Mouse (Mus musculus) lung, adult 2 months (tissue): ENCODE data around the gene Tjp2.

Experiments
- CTCF ChIP-seq: fragments of 200-500 bp; IDR thresholded peaks from 2 replicates; pipeline ENCODE4 v1.5.1; 2011; ENCODE audit warnings: mild to moderate bottlenecking, low read length, control low read depth; ENCODE audit not compliant: insufficient read depth
- POLR2A ChIP-seq: fragments of 200-500 bp; IDR thresholded peaks from 2 replicates; pipeline ENCODE4 v1.6.1; 2011; ENCODE audit warnings: low read depth, mild to moderate bottlenecking, control low read depth, low read length, borderline replicate concordance; ENCODE audit errors: extremely low read depth

GRCm38 (mm10) chr19:24211168-24211567 lies 13.7 kb downstream of the Tjp2 start:
- no peak for TF ChIP-seq CTCF
- TF ChIP-seq POLR2A: no peak
